Mouse (Mus musculus): Measurements from ENCODE around the gene Serpinb1c.

- TF ChIP-seq CTCF (IDR thresholded peaks at IDR 0.05; ENCODE audit: low read depth, low read length): no peak
- no peak for TF ChIP-seq POLR2A (IDR thresholded peaks at IDR 0.05; ENCODE audit: extremely low read depth, insufficient read depth, low read length)
Observed at GRCm38 (mm10) chr13:32849531-32850123, 48.4 kb downstream of the Serpinb1c start.
